Comparison of ENCODE assay signal across 23 mouse cellular contexts in genomic region chr1:155801014-155801991, GRCm38 (mm10). TPM values are rescaled to one million over a fixed set of nuclear protein-coding genes. Genes with fewer than 3 reads are reported as not detected.
A peak's percentile ranks its signal among the peaks of the same experiment; 100 is the strongest.
DNase-seq lines count a peak whose midpoint lies in the region; ATAC-seq and TF ChIP-seq lines count a peak whose summit lies in the region.
"Had no signal": no experiment of that assay in that cellular context is flagged by ENCODE, and none has a peak within 500 bp of the region (broad histone marks: within the 10 kb centered on the region; RNA-seq: fewer than 3 reads in every experiment).

No protein-coding gene starts in this region.

- no peak overlapping the region for H3K9ac ChIP-seq in heart, adult 2 months (ENCODE audit: low read depth, low read length)
- H3K9ac ChIP-seq in midbrain, postnatal 0 days (replicated peaks; ENCODE audit: low read length, poor library complexity, severe bottlenecking) = no peak overlapping the region
- H3K9ac ChIP-seq: neural tube, embryonic 15.5 days had no signal

- no peaks in the 10 kb centered on the region for H3K36me3 ChIP-seq in heart, adult 2 months (ENCODE audit: control insufficient read depth, insufficient read depth, low read length)
- peaks cover 19% of the 10 kb centered on the region; the same call in 1 of the 2 replicates for H3K36me3 ChIP-seq in midbrain, postnatal 0 days (ENCODE audit: insufficient read depth, low read length)
- peaks cover 25% of the 10 kb centered on the region for H3K36me3 ChIP-seq in midbrain, embryonic 10.5 days

- no peaks in the 10 kb centered on the region for H3K27me3 ChIP-seq in heart, adult 2 months (ENCODE audit: control insufficient read depth, insufficient read depth, low read length)
- H3K27me3 ChIP-seq in midbrain, postnatal 0 days (ENCODE audit: insufficient read depth, low read length) = no peaks in the 10 kb centered on the region
- H3K27me3 ChIP-seq in midbrain, embryonic 10.5 days (ENCODE audit: low read depth, poor library complexity, severe bottlenecking) = no peaks in the 10 kb centered on the region
- H3K27me3 ChIP-seq: megakaryocyte, embryonic 14.5 days; neural tube, embryonic 15.5 days had no signal

- TF ChIP-seq POLR2A in heart, adult 2 months (IDR thresholded peaks at IDR 0.05; ENCODE audit: insufficient read depth, low read depth, low read length) = no peak

- no peak overlapping the region for H3K4me3 ChIP-seq in heart, adult 2 months
- no peak overlapping the region for H3K4me3 ChIP-seq in midbrain, postnatal 0 days (ENCODE audit: low read depth, low read length)
- no peak overlapping the region for H3K4me3 ChIP-seq in midbrain, embryonic 10.5 days
- H3K4me3 ChIP-seq: erythroblast, embryonic 14.5 days; megakaryocyte, embryonic 14.5 days; neural tube, embryonic 15.5 days had no signal

- H3K79me2 ChIP-seq in heart, adult 2 months (replicated peaks; ENCODE audit: control insufficient read depth, insufficient read depth, low read length) = 0 out of 2 replicates have a peak, but pooled peaks cover 2% of the 10 kb centered on the region

- 94% methylated on average over 11 of the region's 11 CpGs for WGBS in heart, adult 2 months
- 90% methylated on average over 11 of the region's 11 CpGs for WGBS in midbrain, postnatal 0 days
- WGBS in midbrain, embryonic 10.5 days = 90% methylated on average over 11 of the region's 11 CpGs

- peaks cover 8% of the 10 kb centered on the region for H3K4me1 ChIP-seq in heart, adult 2 months (ENCODE audit: control insufficient read depth, insufficient read depth, low read length)
- no peaks in the 10 kb centered on the region for H3K4me1 ChIP-seq in midbrain, postnatal 0 days (ENCODE audit: insufficient read depth, low read length)
- 0 out of 2 replicates have a peak, but pooled peaks cover 3% of the 10 kb centered on the region for H3K4me1 ChIP-seq in midbrain, embryonic 10.5 days
- H3K4me1 ChIP-seq: neural tube, embryonic 15.5 days had no signal

- TF ChIP-seq CTCF in heart, adult 2 months (IDR thresholded peaks at IDR 0.05) = peak; percentile 30
- peak; percentile 11; the same call in 1 of the 2 replicates for TF ChIP-seq CTCF in midbrain, postnatal 0 days (IDR thresholded peaks at IDR 0.05)

- intact Hi-C loops in heart, adult 2 months (cut with DNase I) = no loop called here
- intact Hi-C loops in heart, postnatal 25 days (cut with DNase I) = no loop called here

- ATAC-seq in midbrain, postnatal 0 days (ENCODE audit: low FRiP score) = no peak
- ATAC-seq: inflammation-experienced regulatory T-cells, adult 6 months had no signal

- H3K4me2 ChIP-seq in midbrain, postnatal 0 days (ENCODE audit: low read depth, low read length, poor library complexity, severe bottlenecking) = no peak overlapping the region
- H3K4me2 ChIP-seq: neural tube, embryonic 15.5 days had no signal

- no peaks in the 10 kb centered on the region for H3K9me3 ChIP-seq in midbrain, postnatal 0 days (ENCODE audit: low read length)
- no peaks in the 10 kb centered on the region for H3K9me3 ChIP-seq in midbrain, embryonic 10.5 days (replicated peaks)
- H3K9me3 ChIP-seq: neural tube, embryonic 15.5 days had no signal

- no peak for TF ChIP-seq EP300 in heart, adult 2 months (IDR thresholded peaks at IDR 0.05; ENCODE audit: insufficient read depth, low read depth, low read length)

- DNase-seq in heart, adult 2 months = no peak
- DNase-seq in heart, postnatal 25 days (ENCODE audit: low spot score) = no peak
- peak; percentile 11 for DNase-seq in midbrain, postnatal 0 days (ENCODE audit: low spot score)
- DNase-seq in midbrain, embryonic 10.5 days (ENCODE audit: low spot score) = no peak
- peak; percentile 12 for DNase-seq in forelimb bud, embryonic 11.5 days (ENCODE audit: low read depth, low spot score)
- no peak for DNase-seq in MN1 (ENCODE audit: low spot score)
- DNase-seq in ovary, postnatal 10 days (ENCODE audit: low spot score) = no peak
- no peak for DNase-seq in kidney, adult 9 months
- DNase-seq: adrenal gland, adult 2 months; embryo, embryonic 11 days; heart, adult 18-20 months; kidney, postnatal 36 days; liver; right cerebral cortex, adult 18-20 months; spleen, adult 18-20 months had no signal

- no peak overlapping the region for H3K27ac ChIP-seq in heart, adult 2 months
- no peak overlapping the region for H3K27ac ChIP-seq in midbrain, postnatal 0 days (ENCODE audit: low read depth, low read length)
- H3K27ac ChIP-seq in midbrain, embryonic 10.5 days (replicated peaks) = no peak overlapping the region
- H3K27ac ChIP-seq: neural tube, embryonic 15.5 days had no signal

RNA-seq across cellular contexts. Expression of gene Qsox1, which starts 11.4 kb away (rescaled TPM):
- total RNA-seq in heart, adult 2 months (2021) = 10 to 100 TPM; 33.3 to 35.9 TPM
- 45.7 and 48.6 TPM in 2 replicates for polyA plus RNA-seq in heart, adult 2 months (2012; rRNA removed)
- 10 to 100 TPM; 35.3 to 41.5 TPM for total RNA-seq in heart, postnatal 25 days (2021)
- 31.7 and 32.7 TPM in 2 replicates for total RNA-seq in midbrain, postnatal 0 days (2014; rRNA removed)
- 21.3 and 23.0 TPM in 2 replicates for polyA plus RNA-seq in midbrain, postnatal 0 days (2015; fragmentation: Nextera tagmentation; extraction: Ambion mirVana)
- 18.0 and 24.2 TPM in 2 replicates for polyA plus RNA-seq in midbrain, embryonic 10.5 days (2016; fragmentation: Nextera tagmentation; extraction: Ambion mirVana)

RNA-seq across cellular contexts. Expression of gene Lhx4, which starts 49.8 kb away (rescaled TPM):
- not detected for total RNA-seq in heart, adult 2 months (2021)
- polyA plus RNA-seq in heart, adult 2 months (2012; rRNA removed) = not detected in 2 replicates
- total RNA-seq in heart, postnatal 25 days (2021) = not detected
- total RNA-seq in midbrain, postnatal 0 days (2014; rRNA removed) = 1.5 and 2.7 TPM in 2 replicates
- polyA plus RNA-seq in midbrain, postnatal 0 days (2015; fragmentation: Nextera tagmentation; extraction: Ambion mirVana) = 0.99 and 1.1 TPM in 2 replicates
- polyA plus RNA-seq in midbrain, embryonic 10.5 days (2016; fragmentation: Nextera tagmentation; extraction: Ambion mirVana) = 2.2 and 4.6 TPM in 2 replicates
- total RNA-seq: heart, adult 18-20 months; left cerebral cortex, adult 18-20 months; monocyte, adult 5-6 weeks had no signal
- polyA plus RNA-seq: erythroblast, embryonic 14.5 days; heart, postnatal 0 days; inflammation-experienced regulatory T-cells, adult 6 months; lung, embryonic 16.5 days had no signal

Comparison
In these comparisons a context has a peak if more than half of its experiments do, and no peak if none do; other contexts are left out.
1. DNase-seq: peak in midbrain, postnatal 0 days (single experiment) and forelimb bud, embryonic 11.5 days (single experiment); none in heart, adult 2 months (0 of 2), heart, postnatal 25 days (single experiment), midbrain, embryonic 10.5 days (single experiment), MN1 (single experiment), ovary, postnatal 10 days (single experiment) and kidney, adult 9 months (single experiment).